Mouse (Mus musculus): ENCODE measurements at regions not wholly inside any gene's neighbourhood (a gene's known extent, or its start where the extent isn't known, plus 50 kb on each side); places are given as distances from the start of the nearest gene placed in this dataset.

DNA sequence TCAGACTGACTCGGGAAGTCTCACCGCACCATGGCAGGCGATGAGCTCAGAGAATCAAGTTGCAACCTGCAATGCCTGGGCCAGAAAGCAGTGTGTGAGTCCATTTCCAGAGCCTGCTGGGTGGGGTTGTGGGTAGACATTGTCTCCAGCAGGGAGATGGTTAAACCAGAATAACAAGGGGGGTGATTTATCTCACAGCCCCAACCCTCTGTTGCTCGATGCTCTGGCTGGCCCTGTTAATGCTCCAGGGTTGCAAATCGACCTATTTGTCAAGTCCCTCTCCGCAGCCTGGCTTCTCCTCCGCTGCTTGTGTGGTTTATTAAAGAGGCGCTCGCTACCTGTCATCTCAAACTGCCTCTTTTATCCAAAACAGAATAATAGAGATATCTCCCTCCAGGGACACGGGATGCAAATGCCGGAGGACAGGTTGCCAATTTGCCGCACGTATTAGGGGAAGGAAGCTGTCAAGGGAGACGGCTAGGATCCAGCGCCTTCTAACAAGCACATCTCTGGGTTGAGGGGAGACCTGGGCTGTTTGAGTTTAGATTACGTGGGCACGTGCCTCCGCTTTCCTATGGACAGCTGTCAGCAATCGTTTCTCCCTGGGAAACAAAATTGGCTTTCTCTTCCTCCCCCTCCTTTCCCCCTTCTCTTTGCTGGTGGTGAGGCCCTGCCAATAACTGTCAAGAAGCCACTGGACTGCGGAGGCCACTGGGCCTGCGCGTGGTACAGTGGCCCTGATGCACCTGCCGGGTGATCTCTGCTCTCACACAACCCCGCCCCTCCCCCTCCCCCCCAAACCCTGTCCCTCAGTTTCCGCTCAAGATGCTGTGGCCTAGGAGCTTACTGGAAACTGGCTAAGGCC is 57.4 kb upstream of the Pitx1 start:
- no peak for DNase-seq (ENCODE audit: low spot score in 2 of 2)

DNA sequence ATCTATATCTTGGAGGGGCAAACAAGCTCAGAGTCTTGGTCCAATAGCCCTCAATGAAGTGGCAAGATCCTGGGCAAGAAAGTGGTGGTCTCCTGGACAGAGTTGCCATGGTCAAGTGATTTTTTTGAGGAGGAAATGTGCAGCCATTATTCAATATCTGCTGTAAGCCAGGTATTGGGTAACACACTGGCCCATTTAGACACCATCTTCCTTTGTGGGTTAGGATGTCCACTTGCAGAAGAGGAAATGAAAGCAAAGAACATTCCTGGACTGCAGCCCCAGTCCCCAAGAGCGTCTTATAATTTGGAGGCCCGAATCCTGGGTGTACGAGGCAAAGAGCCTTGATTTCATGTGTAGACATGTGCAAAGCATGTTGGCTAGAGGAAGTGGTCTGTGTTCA is 56.3 kb upstream of the Pitx1 start:
- no peak for DNase-seq (ENCODE audit: low spot score in 2 of 2)

GRCm38 (mm10) chr13:55887099-55887736 is 51.2 kb upstream of the Pitx1 start:
- DNase-seq (ENCODE audit: low spot score in 2 of 2) = no peak
